Mouse (Mus musculus) ES-E14 (cell line): Measurements from ENCODE around the gene Guk1. TPM values are rescaled to one million over a fixed set of nuclear protein-coding genes. Genes with fewer than 3 reads are reported as not detected.

Source experiments
- DNase-seq: peaks from one replicate; pipeline ENCODE4 v3.0.0-alpha.2; 2013; ENCODE audit warnings: low read depth, low spot score
- H3K27ac ChIP-seq: 2 replicates; pipeline ENCODE4 v1.5.1; 2012; ENCODE audit warnings: low read depth, mild to moderate bottlenecking, low read length, moderate library complexity, mixed read lengths; ENCODE audit not compliant: poor library complexity, insufficient read depth, severe bottlenecking
- H3K36me3 ChIP-seq: 2 replicates; pipeline ENCODE4 v1.6.1; 2012; ENCODE audit warnings: mild to moderate bottlenecking, low read length, moderate library complexity, mixed read lengths; ENCODE audit not compliant: control insufficient read depth, poor library complexity, insufficient read depth, severe bottlenecking
- H3K4me1 ChIP-seq, 2 experiments: fragments of 150-350 bp in 1 of 2; sonication (generic) in 1 of 2; 2 replicates each; pipeline ENCODE4 v1.6.1; 2012; ENCODE audit warnings: low read length in 2 of 2, mild to moderate bottlenecking in 1 of 2, mixed read lengths in 1 of 2; ENCODE audit not compliant: control insufficient read depth in 2 of 2, insufficient read depth in 2 of 2, poor library complexity in 1 of 2
- H3K4me3 ChIP-seq, 2 experiments: fragments of 150-350 bp in 1 of 2; sonication (generic) in 1 of 2; 2 replicates each; pipeline ENCODE4 v1.5.1; 2012; ENCODE audit warnings: low read length in 2 of 2, low read depth in 1 of 2, mild to moderate bottlenecking in 1 of 2, mixed read lengths in 1 of 2; ENCODE audit not compliant: insufficient read depth in 1 of 2, poor library complexity in 1 of 2, severe bottlenecking in 1 of 2
- H3K9ac ChIP-seq: 2 replicates; pipeline ENCODE4 v1.6.1; 2012; ENCODE audit warnings: low read depth, mild to moderate bottlenecking, low read length, mixed read lengths; ENCODE audit not compliant: poor library complexity, insufficient read depth, severe bottlenecking
- H3K9me3 ChIP-seq: fragments of 150-350 bp; sonication (generic); 2 replicates; pipeline ENCODE4 v1.6.1; 2012; ENCODE audit warnings: low read depth, mild to moderate bottlenecking, low read length; ENCODE audit not compliant: control insufficient read depth, insufficient read depth
- CHD2 ChIP-seq: IDR thresholded peaks from 2 replicates; pipeline ENCODE4 v1.6.1; 2014; ENCODE audit warnings: mild to moderate bottlenecking, low read depth, low read length, inconsistent platforms
- HCFC1 ChIP-seq: IDR thresholded peaks from 2 replicates; pipeline ENCODE4 v1.6.1; 2012; ENCODE audit warnings: low read length, inconsistent platforms, borderline replicate concordance; ENCODE audit not compliant: insufficient read depth
- MAFK ChIP-seq: IDR thresholded peaks from 2 replicates; pipeline ENCODE4 v1.6.1; 2014; ENCODE audit warnings: mild to moderate bottlenecking, low read depth, low read length, inconsistent platforms; ENCODE audit not compliant: insufficient read depth
- ZC3H11A ChIP-seq: IDR thresholded peaks from 2 replicates; pipeline ENCODE4 v1.6.1; 2012; ENCODE audit warnings: low read depth, mild to moderate bottlenecking, inconsistent platforms, low read length, borderline replicate concordance
- ZNF384 ChIP-seq: IDR thresholded peaks from 2 replicates; pipeline ENCODE4 v1.6.1; 2012; ENCODE audit warnings: low read depth, low read length, inconsistent platforms
- in situ Hi-C, 2 experiments: fragments of 600-800 bp; cut with MboI; formaldehyde crosslinking; loops; one replicate each; pipeline ENCODE4 v1.15.1; 2025; ENCODE audit warnings: low sequenced_read_pairs in 2 of 2, inconsistent platforms in 1 of 2; ENCODE audit not compliant: unreplicated experiment in 2 of 2
- total RNA-seq: library from RNA; depleted of rRNA; stranded (reverse); fragments of 300-350 nt; gene quantifications from 2 replicates; pipeline ENCODE4 v1.2.3, GENCODE M21; 2012; rRNA removed

The Guk1 gene
- total RNA-seq, 1 experiment: 188 TPM

- Histone ChIP-seq H3K36me3 (no peaks in the 10 kb centered on the region), H3K9ac (no peak overlapping the region), H3K9me3 (no peaks in the 10 kb centered on the region), H3K27ac (no peak overlapping the region), H3K4me1 (peaks cover 0 to 6% of the 10 kb centered on the region in 2 experiments; a peak in 1 of 4 replicates), H3K4me3 (peak overlapping the region in 1 of 2 experiments; percentile 58; a peak in 1 of 4 replicates)
- in situ Hi-C loops: no loop called here
- DNase-seq: no peak
- TF ChIP-seq MAFK (no peak), ZC3H11A (no peak), HCFC1 (no peak), ZNF384 (no peak), CHD2 (no peak)
Measured at GRCm38 (mm10) chr11:59134373-59134997, 57.5 kb downstream of the Guk1 start.

Other genes starting within 250 kb of the Guk1 start
- gene Hist3h2ba, start 243.3 kb downstream of the Guk1 start, total RNA-seq: 109 and 141 TPM in 2 replicates
- gene Hist3h2a, start 237.5 kb downstream of the Guk1 start, total RNA-seq: 161 and 194 TPM in 2 replicates
- 0.40 and 0.74 TPM in 2 replicates for gene Trim17, start 237.5 kb downstream of the Guk1 start, total RNA-seq
- 29.6 and 47.4 TPM in 2 replicates for gene Trim11, start 214.1 kb downstream of the Guk1 start, total RNA-seq
- 0.36 and 0.58 TPM in 2 replicates for gene Obscn, start 55.8 kb downstream of the Guk1 start, total RNA-seq
- gene Iba57, start 28.5 kb downstream of the Guk1 start, total RNA-seq: 3.2 and 4.7 TPM in 2 replicates
- gene Gjc2, start 9.0 kb downstream of the Guk1 start, total RNA-seq: 0.26 TPM in 1 of 2 replicates, not detected in the other
- 66.4 TPM in 2 replicates for gene Mrpl55, start 10.3 kb upstream of the Guk1 start, total RNA-seq
- 14.4 and 15.5 TPM in 2 replicates for gene 2310033P09Rik, start 16.1 kb upstream of the Guk1 start, total RNA-seq
- 277 and 347 TPM in 2 replicates for gene Arf1, start 36.1 kb upstream of the Guk1 start, total RNA-seq
- gene Wnt3a, start 98.5 kb upstream of the Guk1 start, total RNA-seq: 0.85 and 1.8 TPM in 2 replicates
- 3.0 and 5.8 TPM in 2 replicates for gene Wnt9a, start 114.7 kb upstream of the Guk1 start, total RNA-seq
- 0.53 and 1.5 TPM in 2 replicates for gene Prss38, start 183.4 kb upstream of the Guk1 start, total RNA-seq